Mouse (Mus musculus) frontal cortex, adult (tissue): Measurements from ENCODE around the gene Lyz2.
"Not testable (repeated sequence)": the region's sequence is repeated elsewhere in the genome, so short reads cannot be mapped to it uniquely, and the experiment has no call there.

Experiments
- ATAC-seq: cut with Nextera tagmentation; 2 replicates; pipeline ENCODE4 v1.9.2; 2017; ENCODE audit warnings: mild to moderate bottlenecking, moderate library complexity, mixed read lengths; ENCODE audit not compliant: low TSS enrichment

Lyz2 gene

GRCm38 (mm10) chr10:117282049-117282448 is at the start of gene Lyz2:
Gene Lyz2 (minus strand): TSS chr10:117282321.
- ATAC-seq = no peak

GRCm38 (mm10) chr10:117330521-117330920 is 48.4 kb upstream of the Lyz2 start:
- ATAC-seq = peak; percentile 63; the same call in 1 of the 2 replicates

GRCm38 (mm10) chr10:117323782-117324181 is 41.7 kb upstream of the Lyz2 start:
- no peak for ATAC-seq

- ATAC-seq = no peak
Observed at GRCm38 (mm10) chr10:117322630-117323029, 40.5 kb upstream of the Lyz2 start.

- ATAC-seq = no peak
Observed at GRCm38 (mm10) chr10:117320571-117320981, 38.5 kb upstream of the Lyz2 start.

- no peak for ATAC-seq
Observed at GRCm38 (mm10) chr10:117316391-117316790, 34.3 kb upstream of the Lyz2 start.

- no peak for ATAC-seq
Observed at GRCm38 (mm10) chr10:117313133-117313532, 31.0 kb upstream of the Lyz2 start.

GRCm38 (mm10) chr10:117312168-117312567 is 30.0 kb upstream of the Lyz2 start:
- no peak for ATAC-seq

- ATAC-seq = no peak
Observed at GRCm38 (mm10) chr10:117304371-117304770, 22.2 kb upstream of the Lyz2 start.

GRCm38 (mm10) chr10:117301688-117302087 is 19.6 kb upstream of the Lyz2 start:
- ATAC-seq = no peak

GRCm38 (mm10) chr10:117299901-117300520 is 17.9 kb upstream of the Lyz2 start:
- ATAC-seq = no peak

GRCm38 (mm10) chr10:117299106-117299505 is 17.0 kb upstream of the Lyz2 start:
- no peak for ATAC-seq

GRCm38 (mm10) chr10:117298336-117298735 is 16.2 kb upstream of the Lyz2 start:
- ATAC-seq = no peak

- ATAC-seq = no peak
Observed at GRCm38 (mm10) chr10:117292671-117293070, 10.6 kb upstream of the Lyz2 start, which contains the start of gene Lyz1. Gene Lyz1 (minus strand): TSS chr10:117292868.

GRCm38 (mm10) chr10:117290936-117291335 is 8.8 kb upstream of the Lyz2 start:
- ATAC-seq = not testable (repeated sequence)

- no peak for ATAC-seq
Observed at GRCm38 (mm10) chr10:117290046-117290870, 8.1 kb upstream of the Lyz2 start.

GRCm38 (mm10) chr10:117289034-117289505 is 6.9 kb upstream of the Lyz2 start:
- ATAC-seq = not testable (repeated sequence)

- ATAC-seq = no peak
Observed at GRCm38 (mm10) chr10:117288197-117289033, 6.3 kb upstream of the Lyz2 start.

GRCm38 (mm10) chr10:117287226-117287850 is 5.2 kb upstream of the Lyz2 start:
- ATAC-seq = no peak

- ATAC-seq = no peak
Observed at GRCm38 (mm10) chr10:117286366-117286970, 4.3 kb upstream of the Lyz2 start.

- ATAC-seq = not testable (repeated sequence)
Observed at GRCm38 (mm10) chr10:117285584-117285983, 3.5 kb upstream of the Lyz2 start.
